Mouse (Mus musculus): ENCODE results near the gene Tchhl1. TPM values are rescaled to one million over a fixed set of nuclear protein-coding genes. Genes with fewer than 3 reads are reported as not detected.
A peak's percentile ranks its signal among the peaks of the same experiment; 100 is the strongest.
"Not testable (repeated sequence)": the region's sequence is repeated elsewhere in the genome, so short reads cannot be mapped to it uniquely, and the experiment has no call there.

Tchhl1 gene
- polyA plus RNA-seq, 1 experiment from 2014 or later: not detected

GRCm38 (mm10) chr3:93469629-93470028 lies 1.1 kb downstream of the Tchhl1 start:
- no peaks in the 10 kb centered on the region for H3K9me3 ChIP-seq
- H3K9ac ChIP-seq (replicated peaks): no peak overlapping the region
- H3K27ac ChIP-seq (replicated peaks): no peak overlapping the region
- no peak for ATAC-seq (replicated peaks)
- WGBS: 82% methylated on average over 3 of the region's 3 CpGs
- no peak overlapping the region for H3K4me3 ChIP-seq
- no peaks in the 10 kb centered on the region for H3K27me3 ChIP-seq
- no peaks in the 10 kb centered on the region for H3K4me1 ChIP-seq
- H3K4me2 ChIP-seq (replicated peaks): no peak overlapping the region
- no peaks in the 10 kb centered on the region for H3K36me3 ChIP-seq

GRCm38 (mm10) chr3:93480053-93480452 lies 11.5 kb downstream of the Tchhl1 start:
- H3K4me3 ChIP-seq: no peak overlapping the region
- ATAC-seq (replicated peaks): no peak
- H3K4me2 ChIP-seq (replicated peaks): no peak overlapping the region
- 94% methylated on average over 1 of the region's 1 CpGs for WGBS
- H3K27me3 ChIP-seq: no peaks in the 10 kb centered on the region
- H3K36me3 ChIP-seq: no peaks in the 10 kb centered on the region
- H3K4me1 ChIP-seq: no peaks in the 10 kb centered on the region
- H3K27ac ChIP-seq (replicated peaks): no peak overlapping the region
- H3K9me3 ChIP-seq: no peaks in the 10 kb centered on the region
- H3K9ac ChIP-seq (replicated peaks): no peak overlapping the region

GRCm38 (mm10) chr3:93481982-93482616 lies 13.5 kb downstream of the Tchhl1 start:
- 80% methylated on average over 2 of the region's 2 CpGs for WGBS
- H3K9ac ChIP-seq (replicated peaks): no peak overlapping the region
- no peak overlapping the region for H3K27ac ChIP-seq (replicated peaks)
- no peaks in the 10 kb centered on the region for H3K36me3 ChIP-seq
- no peak for ATAC-seq (replicated peaks)
- no peak overlapping the region for H3K4me3 ChIP-seq
- H3K27me3 ChIP-seq: no peaks in the 10 kb centered on the region
- H3K9me3 ChIP-seq: no peaks in the 10 kb centered on the region
- H3K4me2 ChIP-seq (replicated peaks): no peak overlapping the region
- no peaks in the 10 kb centered on the region for H3K4me1 ChIP-seq

GRCm38 (mm10) chr3:93485611-93486010 lies 17.1 kb downstream of the Tchhl1 start:
- ATAC-seq (replicated peaks): no peak
- Histone ChIP-seq H3K9ac (replicated peaks) (no peak overlapping the region), H3K4me2 (replicated peaks) (no peak overlapping the region), H3K9me3 (no peaks in the 10 kb centered on the region), H3K36me3 (no peaks in the 10 kb centered on the region), H3K27me3 (no peaks in the 10 kb centered on the region), H3K4me3 (no peak overlapping the region), H3K4me1 (no peaks in the 10 kb centered on the region), H3K27ac (replicated peaks) (no peak overlapping the region)
- 91% methylated on average over 3 of the region's 3 CpGs for WGBS

- H3K4me1 ChIP-seq: no peaks in the 10 kb centered on the region
- no peak overlapping the region for H3K9ac ChIP-seq (replicated peaks)
- no peak for ATAC-seq (replicated peaks)
- H3K36me3 ChIP-seq: no peaks in the 10 kb centered on the region
- no peak overlapping the region for H3K27ac ChIP-seq (replicated peaks)
- no peaks in the 10 kb centered on the region for H3K9me3 ChIP-seq
- H3K4me3 ChIP-seq: no peak overlapping the region
- whole genome bisulfite sequencing: 89% methylated on average over 2 of the region's 2 CpGs
- no peaks in the 10 kb centered on the region for H3K27me3 ChIP-seq
- no peak overlapping the region for H3K4me2 ChIP-seq (replicated peaks)
These were observed 20.0 kb downstream of the Tchhl1 start for GRCm38 (mm10) chr3:93488541-93488940.

GRCm38 (mm10) chr3:93492176-93492575 lies 23.6 kb downstream of the Tchhl1 start:
- H3K27ac ChIP-seq (replicated peaks): no peak overlapping the region
- no peak for ATAC-seq (replicated peaks)
- no peaks in the 10 kb centered on the region for H3K4me1 ChIP-seq
- no peaks in the 10 kb centered on the region for H3K36me3 ChIP-seq
- H3K9me3 ChIP-seq: no peaks in the 10 kb centered on the region
- H3K4me3 ChIP-seq: no peak overlapping the region
- H3K4me2 ChIP-seq (replicated peaks): no peak overlapping the region
- no peak overlapping the region for H3K9ac ChIP-seq (replicated peaks)
- 76% methylated on average over 3 of the region's 3 CpGs for WGBS
- H3K27me3 ChIP-seq: no peaks in the 10 kb centered on the region

GRCm38 (mm10) chr3:93493992-93494391 lies 25.4 kb downstream of the Tchhl1 start:
- ATAC-seq (replicated peaks): peak; percentile 95
- Histone ChIP-seq H3K9me3 (no peaks in the 10 kb centered on the region), H3K27me3 (no peaks in the 10 kb centered on the region), H3K4me1 (no peaks in the 10 kb centered on the region), H3K4me3 (no peak overlapping the region), H3K27ac (replicated peaks) (no peak overlapping the region), H3K4me2 (replicated peaks) (no peak overlapping the region), H3K36me3 (no peaks in the 10 kb centered on the region), H3K9ac (replicated peaks) (no peak overlapping the region)
- 2% methylated on average over 4 of the region's 4 CpGs for whole genome bisulfite sequencing

GRCm38 (mm10) chr3:93494774-93495173 lies 26.2 kb downstream of the Tchhl1 start:
- not testable (repeated sequence) for H3K4me2 ChIP-seq (replicated peaks); H3K9me3 ChIP-seq; H3K27ac ChIP-seq (replicated peaks); H3K4me1 ChIP-seq; H3K27me3 ChIP-seq; ATAC-seq (replicated peaks); H3K9ac ChIP-seq (replicated peaks); H3K36me3 ChIP-seq; H3K4me3 ChIP-seq
- WGBS: 35% methylated on average over 5 of the region's 5 CpGs

GRCm38 (mm10) chr3:93497131-93497530 lies 28.6 kb downstream of the Tchhl1 start:
- H3K27ac ChIP-seq (replicated peaks): no peak overlapping the region
- no peak overlapping the region for H3K4me2 ChIP-seq (replicated peaks)
- WGBS: 87% methylated on average over 3 of the region's 3 CpGs
- H3K9me3 ChIP-seq: no peaks in the 10 kb centered on the region
- no peak overlapping the region for H3K4me3 ChIP-seq
- no peaks in the 10 kb centered on the region for H3K36me3 ChIP-seq
- no peaks in the 10 kb centered on the region for H3K4me1 ChIP-seq
- no peak overlapping the region for H3K9ac ChIP-seq (replicated peaks)
- no peaks in the 10 kb centered on the region for H3K27me3 ChIP-seq
- no peak for ATAC-seq (replicated peaks)

- Histone ChIP-seq H3K36me3 (no peaks in the 10 kb centered on the region), H3K4me1 (no peaks in the 10 kb centered on the region), H3K9ac (replicated peaks) (no peak overlapping the region), H3K4me3 (no peak overlapping the region), H3K27me3 (no peaks in the 10 kb centered on the region), H3K27ac (replicated peaks) (no peak overlapping the region), H3K9me3 (no peaks in the 10 kb centered on the region), H3K4me2 (replicated peaks) (no peak overlapping the region)
- ATAC-seq (replicated peaks): no peak
These were observed 30.6 kb downstream of the Tchhl1 start for GRCm38 (mm10) chr3:93499129-93499528.

GRCm38 (mm10) chr3:93504536-93505189 lies 36.1 kb downstream of the Tchhl1 start:
- Histone ChIP-seq H3K27ac (replicated peaks) (no peak overlapping the region), H3K4me3 (no peak overlapping the region), H3K4me2 (replicated peaks) (no peak overlapping the region), H3K36me3 (no peaks in the 10 kb centered on the region), H3K9ac (replicated peaks) (no peak overlapping the region), H3K4me1 (no peaks in the 10 kb centered on the region), H3K9me3 (no peaks in the 10 kb centered on the region), H3K27me3 (no peaks in the 10 kb centered on the region)
- no peak for ATAC-seq (replicated peaks)
- WGBS: 88% methylated on average over 7 of the region's 7 CpGs

GRCm38 (mm10) chr3:93505960-93506863 lies 37.7 kb downstream of the Tchhl1 start:
- Histone ChIP-seq H3K4me1 (no peaks in the 10 kb centered on the region), H3K27ac (replicated peaks) (no peak overlapping the region), H3K9ac (replicated peaks) (no peak overlapping the region), H3K27me3 (no peaks in the 10 kb centered on the region), H3K4me3 (no peak overlapping the region), H3K9me3 (no peaks in the 10 kb centered on the region), H3K36me3 (no peaks in the 10 kb centered on the region), H3K4me2 (replicated peaks) (no peak overlapping the region)
- ATAC-seq (replicated peaks): no peak
- WGBS: 48% methylated on average over 30 of the region's 30 CpGs

All from forebrain, embryonic 15.5 days (tissue).